Mouse (Mus musculus) adrenal gland, postnatal 14 days (tissue): Measurements from ENCODE around the gene Meltf. TPM values are rescaled to one million over a fixed set of nuclear protein-coding genes. Genes with fewer than 3 reads are reported as not detected.
A peak's percentile ranks its signal among the peaks of the same experiment; 100 is the strongest.
"Not testable (repeated sequence)": the region's sequence is repeated elsewhere in the genome, so short reads cannot be mapped to it uniquely, and the experiment has no call there.

Experiments
- DNase-seq: peaks from one replicate; pipeline ENCODE4 v3.0.0; 2021; ENCODE audit warnings: mixed read lengths
- total RNA-seq: library from RNA; stranded (reverse); gene quantifications from 2 replicates; pipeline ENCODE4 v1.2.3, GENCODE M21; 2021

The Meltf gene
- total RNA-seq, 1 experiment from 2014 or later = not detected

DNA sequence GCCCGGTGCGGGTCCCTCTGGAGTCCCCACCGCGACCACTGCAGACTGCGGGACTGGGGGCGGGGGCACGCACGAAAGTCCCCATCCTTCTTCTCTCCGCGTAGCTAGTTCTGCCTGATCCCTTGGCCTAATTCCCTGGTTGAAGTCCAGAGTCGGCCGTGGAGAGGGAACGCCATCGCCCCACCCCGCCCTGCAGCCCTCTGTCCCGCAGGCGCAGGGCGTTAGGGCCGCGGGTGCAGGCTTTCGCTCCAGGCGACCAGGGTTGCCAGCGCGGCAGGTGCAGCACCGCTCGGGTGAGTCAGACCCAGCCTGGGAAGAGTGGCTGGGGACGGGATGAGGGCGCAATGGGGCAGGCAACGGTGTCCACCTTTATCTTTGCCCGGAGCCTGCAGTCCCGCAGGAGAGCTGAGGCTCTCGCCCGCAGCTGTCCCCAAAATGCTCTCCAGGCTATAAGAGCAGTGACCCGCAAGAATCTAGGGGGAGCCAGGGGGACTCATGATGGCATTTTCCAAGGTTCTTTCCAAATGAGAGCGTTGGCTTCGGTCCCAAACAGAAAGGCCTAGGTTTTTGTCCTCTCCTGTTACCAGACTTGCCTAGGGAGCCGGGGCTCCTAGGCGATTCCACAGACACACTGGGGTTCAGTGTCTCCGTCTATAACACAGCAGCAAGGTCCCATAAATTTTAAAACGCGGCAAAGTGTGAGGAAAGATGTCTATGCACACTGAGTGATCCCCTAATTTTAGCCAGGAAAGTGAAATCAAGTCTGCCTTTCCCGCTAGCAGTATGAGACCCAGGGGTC lies 55.3 kb downstream of the Meltf start, which contains the start of gene Pigz:
Pigz (plus strand) TSS at position 101 of the 799 bp plus-strand sequence.
- peak; percentile 70 for DNase-seq

DNA sequence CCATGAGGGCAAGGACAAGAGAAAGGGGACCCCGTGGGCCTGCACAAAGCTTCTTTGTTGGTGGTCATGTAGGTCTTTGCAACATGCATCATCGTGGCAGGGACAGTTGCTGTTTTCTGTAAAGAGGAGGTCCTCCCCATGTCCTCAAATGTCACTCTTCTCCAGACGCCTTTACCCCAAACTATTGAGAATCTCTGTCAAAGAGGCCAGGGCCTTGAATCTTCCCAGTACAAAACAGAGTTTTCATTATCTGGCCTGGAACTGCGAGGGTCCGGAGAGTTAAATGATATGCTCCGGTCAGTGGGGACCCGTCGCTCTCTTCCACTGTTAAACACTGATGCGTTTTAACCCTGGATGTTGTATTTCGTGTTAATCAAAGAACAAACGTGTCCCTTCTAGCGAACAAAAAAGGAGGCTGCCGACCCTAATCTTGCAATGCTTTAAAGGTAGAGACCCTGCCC lies 56.0 kb downstream of the Meltf start:
- DNase-seq = no peak

DNA sequence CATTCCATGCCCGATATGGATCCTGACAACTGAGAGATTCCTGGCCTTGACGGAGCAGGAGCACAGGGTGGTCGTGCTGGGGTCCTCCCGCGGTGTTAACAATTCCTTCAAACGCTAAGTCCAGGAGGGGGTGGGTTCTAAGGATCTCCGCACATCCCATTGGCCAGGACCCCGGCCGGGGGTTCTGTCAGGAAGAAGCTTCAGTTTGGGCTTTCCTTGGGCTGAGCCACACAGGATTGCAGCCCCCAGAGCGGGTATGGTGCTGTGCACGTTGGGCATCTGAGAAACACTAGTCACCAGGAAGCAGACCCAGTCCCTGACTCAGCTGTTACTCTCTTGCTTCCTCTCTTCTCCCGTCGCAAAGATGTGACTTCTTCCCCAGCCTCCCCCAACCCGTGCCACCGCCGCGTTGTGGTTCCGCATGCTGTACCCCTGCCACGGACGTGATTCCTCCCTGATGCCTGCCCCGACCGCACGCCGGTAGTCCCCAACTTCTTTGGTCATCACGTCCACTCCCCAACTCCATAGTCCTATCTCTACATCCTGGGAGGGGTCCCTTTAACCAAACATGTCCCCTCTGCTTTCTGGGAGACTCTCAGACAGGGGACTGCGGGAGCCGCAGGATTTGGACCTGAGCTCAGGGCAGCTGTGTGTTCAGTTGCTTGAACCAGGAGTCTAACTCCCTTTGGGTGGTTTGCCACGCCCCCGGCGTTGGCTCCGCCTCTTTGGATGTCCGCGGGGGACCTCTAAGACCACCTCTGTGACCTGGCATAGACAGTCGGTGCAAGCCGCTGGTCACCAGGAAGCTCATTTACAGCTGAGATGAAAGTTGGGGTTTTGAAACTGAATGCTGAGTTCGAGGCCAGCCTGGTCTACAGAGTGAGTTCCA lies 56.7 kb downstream of the Meltf start:
- DNase-seq = no peak

DNA sequence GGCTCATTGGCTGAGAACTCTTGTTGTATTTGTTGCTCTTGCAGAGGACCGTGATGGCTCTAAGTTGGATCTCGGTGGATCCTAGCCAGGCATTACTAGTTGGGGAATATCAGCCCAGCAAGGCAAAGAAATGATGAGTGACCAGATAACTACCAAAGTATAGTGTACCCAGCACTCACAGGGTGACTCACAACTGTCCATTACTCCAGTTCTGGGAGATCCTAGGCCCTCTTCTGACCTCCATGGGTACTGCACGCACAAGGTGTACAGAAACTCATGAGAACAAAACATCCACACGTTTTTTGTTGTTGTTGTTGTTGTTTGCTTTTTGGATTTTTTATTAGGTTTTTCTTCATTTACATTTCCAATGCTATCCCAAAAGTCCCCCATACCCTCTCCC lies 58.0 kb downstream of the Meltf start:
- no peak for DNase-seq

DNA sequence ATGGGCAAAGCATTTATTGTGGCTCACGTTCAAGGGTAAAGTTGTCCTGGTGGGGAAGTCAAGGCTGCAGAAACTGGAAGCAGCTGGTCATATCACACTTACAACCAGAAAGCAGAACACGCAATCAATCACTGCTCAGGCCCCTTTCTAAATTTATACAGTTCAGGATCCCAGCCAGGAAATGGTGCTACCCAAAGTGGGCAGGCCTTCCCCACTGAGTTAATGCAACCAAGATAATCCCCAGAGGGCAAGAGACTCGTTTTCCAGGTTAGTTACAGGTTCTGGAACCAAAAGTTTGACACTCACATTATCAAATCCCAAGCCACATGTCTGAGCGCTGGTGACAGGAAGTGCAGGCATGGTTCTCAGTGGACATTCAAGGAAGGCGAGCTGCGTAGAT lies 60.2 kb downstream of the Meltf start:
- DNase-seq = no peak

DNA sequence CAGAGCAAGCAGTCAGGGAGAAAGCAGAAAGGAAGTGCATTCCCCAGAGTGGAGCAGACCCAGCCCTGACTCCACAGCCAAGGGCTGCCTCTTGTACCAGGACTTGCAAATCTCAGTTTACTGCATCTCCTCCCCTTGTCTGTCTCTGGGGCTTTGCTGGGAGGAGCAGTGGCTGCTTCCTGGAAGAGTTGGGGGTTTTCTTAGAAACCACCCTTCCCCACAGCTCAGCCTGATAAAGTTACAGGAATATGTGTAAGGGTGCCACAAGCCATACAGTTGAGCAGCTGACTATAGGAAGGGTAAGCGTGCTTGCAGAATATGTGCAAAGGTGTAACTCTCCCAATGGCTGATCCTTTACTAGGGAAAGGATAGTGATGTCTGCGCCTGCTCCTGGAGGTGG lies 62.0 kb downstream of the Meltf start:
- DNase-seq = no peak

DNA sequence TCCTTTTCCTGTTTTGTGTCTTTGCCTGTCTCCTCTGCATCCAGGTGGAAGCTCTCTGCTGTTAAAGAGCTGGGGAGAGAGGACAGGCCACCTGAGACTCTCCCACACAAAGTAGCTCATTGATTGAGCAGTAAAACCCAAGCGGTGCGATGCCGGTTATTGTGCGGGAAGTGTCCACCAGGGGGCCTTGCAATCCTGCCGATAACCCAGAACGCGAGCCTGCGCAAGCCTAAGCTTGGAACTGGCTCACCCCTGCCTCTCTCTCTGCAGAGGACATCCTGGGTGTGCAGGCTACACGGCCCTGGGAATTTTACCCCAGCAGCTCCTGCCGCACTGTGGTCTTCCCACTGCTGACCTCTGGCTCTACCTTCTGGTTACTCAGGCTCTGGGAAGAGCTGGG lies 65.4 kb downstream of the Meltf start:
- DNase-seq = peak; percentile 90

DNA sequence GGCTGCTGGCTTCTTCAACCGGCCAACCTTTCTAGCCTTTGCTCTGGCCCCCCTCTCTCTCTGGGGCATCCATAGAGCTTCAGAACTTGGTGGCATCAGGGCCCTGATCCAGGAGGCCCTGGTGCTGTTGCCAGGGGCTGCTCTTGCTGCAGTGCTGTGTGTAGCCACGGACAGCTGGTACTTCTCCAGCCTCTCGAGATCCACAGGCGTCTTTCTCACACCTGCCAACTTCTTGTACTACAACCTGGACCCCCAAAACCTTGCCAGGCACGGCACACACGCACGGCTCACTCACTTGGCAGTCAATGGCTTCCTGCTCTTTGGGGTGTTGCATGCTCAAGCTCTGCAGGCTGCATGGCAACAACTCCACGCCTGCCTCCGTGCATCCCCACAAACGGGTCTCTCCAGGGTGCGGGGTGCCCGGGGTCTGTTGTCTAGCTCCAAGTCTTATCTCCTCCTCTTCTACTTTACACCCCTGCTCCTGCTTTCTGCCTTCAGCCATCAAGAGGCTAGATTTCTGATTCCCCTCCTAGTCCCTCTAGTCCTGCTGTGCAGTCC lies 66.2 kb downstream of the Meltf start:
- no peak for DNase-seq

DNA sequence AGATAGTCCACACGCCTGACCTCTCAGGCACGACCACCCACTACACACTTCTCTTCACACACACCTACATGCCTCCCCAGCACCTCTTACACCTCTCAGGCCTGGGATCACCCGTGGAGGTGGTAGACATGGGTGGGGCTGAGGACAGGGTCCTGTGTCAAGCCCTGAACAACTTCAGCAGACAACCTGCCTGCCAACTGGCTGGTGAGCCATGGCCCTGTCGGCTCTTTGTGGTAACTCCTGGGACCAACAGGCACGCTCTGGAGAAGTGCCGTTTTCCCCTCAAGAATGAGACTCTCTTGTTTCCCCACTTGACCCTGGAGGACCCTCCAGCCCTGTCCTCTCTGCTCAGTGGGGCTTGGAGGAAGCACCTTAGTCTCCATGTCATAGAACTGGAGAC lies 66.8 kb downstream of the Meltf start:
- DNase-seq = no peak

DNA sequence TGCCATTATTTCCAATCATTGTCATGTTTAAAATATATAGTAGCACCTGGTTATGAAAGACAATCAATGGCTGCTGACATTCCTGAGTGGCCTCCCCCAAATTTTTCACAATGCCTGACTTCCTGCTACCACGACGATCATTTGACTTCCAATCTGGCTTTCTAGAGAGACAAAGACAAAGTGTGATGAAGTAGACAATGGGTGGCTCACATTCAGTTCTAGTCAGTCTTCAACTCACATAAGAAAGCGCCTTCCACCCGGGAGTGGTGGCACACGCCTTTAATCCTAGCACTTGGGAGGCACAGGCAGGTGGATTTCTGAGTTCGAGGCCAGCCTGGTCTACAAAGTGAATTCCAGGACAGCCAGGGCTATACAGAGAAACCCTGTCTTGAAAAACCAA lies 67.4 kb downstream of the Meltf start:
- not testable (repeated sequence) for DNase-seq

DNA sequence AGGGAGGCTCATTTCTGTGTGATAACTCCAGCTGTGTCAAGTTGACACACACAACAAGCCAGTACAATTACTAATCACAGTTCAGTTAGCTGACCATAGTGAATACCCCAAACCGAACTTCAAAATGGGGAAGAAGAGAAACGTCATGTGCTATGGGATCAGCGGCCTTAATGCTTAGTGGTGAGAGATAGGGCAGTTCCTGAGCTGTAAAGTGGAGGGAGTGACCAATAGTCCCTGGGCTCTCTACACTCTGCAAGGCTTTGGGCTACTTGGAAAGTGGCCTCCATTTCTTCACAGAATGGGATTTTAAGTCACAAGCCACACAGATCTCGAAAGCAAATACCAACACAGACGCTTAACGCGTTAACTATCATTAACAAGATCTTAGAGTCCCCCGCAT lies 68.7 kb downstream of the Meltf start:
- DNase-seq = no peak

DNA sequence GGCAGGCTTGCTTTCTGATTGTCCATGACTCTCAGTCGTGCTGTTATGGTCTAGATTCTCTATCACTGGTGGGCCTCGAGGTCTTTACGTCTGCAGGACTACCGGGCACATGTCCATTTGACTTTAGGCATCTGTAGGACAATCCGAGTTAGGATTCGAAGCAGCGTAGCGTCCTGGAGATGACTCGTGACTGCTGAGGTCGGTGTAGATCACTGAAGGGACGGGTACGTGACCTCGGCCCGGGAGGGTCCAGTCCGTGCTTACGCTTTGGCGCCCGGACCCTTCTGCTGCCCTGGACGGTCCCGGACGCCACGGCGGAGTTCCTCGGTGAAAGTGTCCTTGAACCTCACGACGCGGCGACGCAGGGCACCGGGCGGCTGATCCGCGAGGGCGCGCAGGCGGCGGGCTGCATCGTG lies 69.3 kb downstream of the Meltf start:
- no peak for DNase-seq

DNA sequence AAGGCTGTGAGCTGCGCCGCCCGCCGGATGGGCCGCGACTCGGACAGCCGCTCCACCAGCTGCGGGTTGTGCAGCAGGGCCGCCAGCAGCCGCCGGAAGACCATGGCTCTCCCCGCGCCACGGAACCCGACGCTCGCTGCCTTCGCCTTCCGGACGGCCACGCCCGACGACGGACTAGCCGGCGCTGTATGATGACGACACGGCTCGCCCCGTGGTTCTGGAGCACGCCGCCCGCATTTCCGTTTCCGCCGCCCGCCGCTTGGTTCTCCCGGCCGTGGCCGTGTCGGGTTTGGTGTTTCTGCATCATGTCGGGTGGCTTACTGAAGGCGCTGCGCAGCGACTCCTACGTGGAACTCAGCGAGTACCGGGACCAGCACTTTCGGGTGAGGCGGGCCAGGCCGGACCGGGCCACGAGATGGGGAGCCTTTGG lies 69.8 kb downstream of the Meltf start, which contains the start of the genes 0610012G03Rik and Ncbp2:
0610012G03Rik (minus strand) TSS at position 150 of the 430 bp plus-strand sequence.
Ncbp2 (plus strand) TSS at position 169 of the 430 bp plus-strand sequence.
- peak; percentile 98 for DNase-seq

Other genes with a start within 250 kb of the Meltf start
- gene Dlg1, start 215.4 kb upstream of the Meltf start, total RNA-seq = 94.7 and 96.5 TPM in 2 replicates
- 1.1 and 1.3 TPM in 2 replicates for gene Pigz, start 55.0 kb downstream of the Meltf start, total RNA-seq
- gene 0610012G03Rik, start 69.7 kb downstream of the Meltf start, total RNA-seq = 54.2 and 55.0 TPM in 2 replicates
- 48.6 and 51.0 TPM in 2 replicates for gene Ncbp2, start 69.7 kb downstream of the Meltf start, total RNA-seq
- gene Senp5, start 124.5 kb downstream of the Meltf start, total RNA-seq = 20.8 and 22.1 TPM in 2 replicates
- gene Pak2, start 200.5 kb downstream of the Meltf start, total RNA-seq = 58.2 and 64.3 TPM in 2 replicates
- gene Pigx, start 220.9 kb downstream of the Meltf start, total RNA-seq = 36.8 and 37.7 TPM in 2 replicates
- gene Cep19, start 221.0 kb downstream of the Meltf start, total RNA-seq = 9.9 and 11.3 TPM in 2 replicates